Mouse (Mus musculus) right cerebral cortex, postnatal 36 days (tissue): ENCODE results near the gene Rnf181.

ENCODE experiments used
- DNase-seq, 2 experiments: peaks; one replicate each; pipeline ENCODE4 v3.0.0; 2022; ENCODE audit warnings: low spot score in 2 of 2, mixed read lengths in 1 of 2

The Rnf181 gene

GRCm38 (mm10) chr6:72360599-72360935 is 6.2 kb downstream of the Rnf181 start:
- DNase-seq, result no peak

GRCm38 (mm10) chr6:72359891-72360598 is 6.7 kb downstream of the Rnf181 start:
- no peak for DNase-seq

- no peak for DNase-seq
Observed at GRCm38 (mm10) chr6:72359343-72359742, 7.4 kb downstream of the Rnf181 start.

- no peak for DNase-seq
Observed at GRCm38 (mm10) chr6:72358086-72358764, 8.5 kb downstream of the Rnf181 start.

- no peak for DNase-seq
Observed at GRCm38 (mm10) chr6:72357164-72358079, 9.3 kb downstream of the Rnf181 start.

- DNase-seq, result no peak
Observed at GRCm38 (mm10) chr6:72356001-72356532, 10.7 kb downstream of the Rnf181 start.

- peak; percentile 62 to 73 for DNase-seq
Observed at GRCm38 (mm10) chr6:72355066-72355911, 11.5 kb downstream of the Rnf181 start, which contains the start of gene Tmem150a. Tmem150a (plus strand) TSS chr6:72355447.

GRCm38 (mm10) chr6:72354025-72354424 is 12.7 kb downstream of the Rnf181 start:
- no peak for DNase-seq

GRCm38 (mm10) chr6:72352636-72353405 is 13.9 kb downstream of the Rnf181 start:
- DNase-seq, result no peak

- no peak for DNase-seq
Observed at GRCm38 (mm10) chr6:72350214-72350613, 16.5 kb downstream of the Rnf181 start.

- DNase-seq, result no peak
Observed at GRCm38 (mm10) chr6:72348411-72348810, 18.3 kb downstream of the Rnf181 start.

- DNase-seq, result peak; percentile 66 to 69
Observed at GRCm38 (mm10) chr6:72347166-72347941, 19.4 kb downstream of the Rnf181 start, which contains the start of gene 0610030E20Rik. 0610030E20Rik (plus strand) TSS chr6:72347317.

- DNase-seq, result no peak
Observed at GRCm38 (mm10) chr6:72346261-72346660, 20.5 kb downstream of the Rnf181 start.

- no peak for DNase-seq
Observed at GRCm38 (mm10) chr6:72345633-72346032, 21.1 kb downstream of the Rnf181 start.

GRCm38 (mm10) chr6:72345074-72345567 is 21.6 kb downstream of the Rnf181 start, which contains the start of gene Usp39:
Usp39 (minus strand) TSS chr6:72345184.
- DNase-seq, result peak; percentile 93 to 95

- DNase-seq, result no peak
Observed at GRCm38 (mm10) chr6:72344396-72345073, 22.2 kb downstream of the Rnf181 start.

- DNase-seq, result no peak
Observed at GRCm38 (mm10) chr6:72340481-72340880, 26.3 kb downstream of the Rnf181 start.

GRCm38 (mm10) chr6:72333111-72333510 is 33.6 kb downstream of the Rnf181 start:
- no peak for DNase-seq
